Mouse (Mus musculus) cerebellum, postnatal 25 days (tissue): ENCODE results near the gene Rbsn.

Experiments
- DNase-seq, 2 experiments: peaks; one replicate each; pipeline ENCODE4 v3.0.0; 2021; ENCODE audit warnings: mixed read lengths in 2 of 2

Gene Rbsn

GRCm38 (mm10) chr6:92176450-92176849 lies 38.3 kb downstream of the Rbsn start:
- no peak for DNase-seq

- no peak for DNase-seq
These were observed 52.0 kb downstream of the Rbsn start for GRCm38 (mm10) chr6:92162724-92163123.

- DNase-seq = peak; percentile 40 to 62
These were observed 55.9 kb downstream of the Rbsn start for GRCm38 (mm10) chr6:92158801-92159200.

- no peak for DNase-seq
These were observed 61.0 kb downstream of the Rbsn start for GRCm38 (mm10) chr6:92153774-92154173.

GRCm38 (mm10) chr6:92145881-92146280 lies 68.8 kb downstream of the Rbsn start:
- no peak for DNase-seq
